Mouse (Mus musculus): ENCODE results near the gene Olfr764-ps1. TPM values are rescaled to one million over a fixed set of nuclear protein-coding genes. Genes with fewer than 3 reads are reported as not detected.
"Not testable (repeated sequence)": the region's sequence is repeated elsewhere in the genome, so short reads cannot be mapped to it uniquely, and the experiment has no call there.

Gene Olfr764-ps1
- polyA plus RNA-seq (2014; fragmentation: Nextera tagmentation; extraction: Ambion mirVana) = not detected in 2 replicates

DNA sequence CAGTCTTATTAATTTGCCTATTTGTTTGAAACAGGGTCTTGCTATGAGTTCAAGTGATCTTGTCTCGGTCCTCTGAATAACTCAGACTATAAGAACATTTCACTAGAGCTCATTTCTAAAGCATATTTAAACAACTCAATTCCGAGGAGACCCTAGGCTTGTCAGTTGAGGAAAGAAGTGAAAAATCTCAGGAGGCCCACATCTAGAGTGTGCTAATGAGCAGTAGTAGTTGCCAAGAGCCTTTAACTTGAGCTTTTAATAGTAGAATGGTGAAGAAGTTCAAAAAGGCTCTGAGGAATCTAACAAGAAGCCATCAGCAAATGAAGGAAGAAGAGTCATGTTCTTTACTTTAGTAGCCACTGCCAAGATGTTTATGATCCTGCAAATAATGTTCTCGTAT lies at the start of gene Olfr764-ps1:
Gene Olfr764-ps1 (minus strand): TSS at position 101 of the 400 bp plus-strand sequence.
- 80% methylated on average over 3 of the region's 3 CpGs for WGBS

DNA sequence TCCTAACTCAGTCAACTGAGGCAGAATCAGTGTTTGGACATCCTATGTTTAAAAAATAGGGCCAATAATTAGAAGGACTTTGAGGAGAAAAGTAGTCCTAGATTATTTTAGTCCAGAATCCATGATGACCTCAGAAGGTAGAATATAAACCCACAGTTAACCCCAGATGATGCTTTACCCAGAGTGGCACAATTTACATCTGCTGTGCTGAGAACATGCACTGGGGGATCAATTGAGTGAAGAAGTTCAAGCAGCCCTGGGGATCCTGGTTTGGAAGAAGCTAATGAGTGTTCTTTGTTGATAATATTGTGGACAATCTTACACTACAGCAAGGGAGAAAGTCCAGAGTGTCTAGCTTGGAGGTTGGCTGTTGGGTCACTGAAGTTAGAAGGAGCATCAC lies 43.1 kb upstream of the Olfr764-ps1 start, which contains the start of gene Olfr767:
Gene Olfr767 (minus strand): TSS at position 101 of the 400 bp plus-strand sequence.
- H3K4me3 ChIP-seq (ENCODE audit: low read depth, low read length); H3K9ac ChIP-seq (ENCODE audit: low read length); H3K9me3 ChIP-seq (ENCODE audit: control insufficient read depth, low read length); H3K36me3 ChIP-seq (ENCODE audit: control insufficient read depth, insufficient read depth, low read length); H3K4me1 ChIP-seq (ENCODE audit: control insufficient read depth, insufficient read depth, low read length); H3K4me2 ChIP-seq (ENCODE audit: low read depth, severe bottlenecking); H3K27ac ChIP-seq (replicated peaks; ENCODE audit: low read depth, low read length); ATAC-seq (ENCODE audit: insufficient number of reproducible peaks, low FRiP score, low TSS enrichment, low read depth); H3K27me3 ChIP-seq (ENCODE audit: control insufficient read depth, insufficient read depth, low read length); DNase-seq (ENCODE audit: low spot score): not testable (repeated sequence)

More for the DNA sequence above, at the start of gene Olfr764-ps1:
- H3K4me2 ChIP-seq (ENCODE audit: low read depth, severe bottlenecking) = no peak within 1 kb of the TSS
- no peak within 1 kb of the TSS for H3K4me3 ChIP-seq (ENCODE audit: low read depth, low read length)
- no peak within 1 kb of the TSS for H3K27ac ChIP-seq (replicated peaks; ENCODE audit: low read depth, low read length)
- H3K9ac ChIP-seq (ENCODE audit: low read length) = no peak within 1 kb of the TSS
- H3K36me3 ChIP-seq (ENCODE audit: control insufficient read depth, insufficient read depth, low read length) = no peaks in the 10 kb centered on the region
- ATAC-seq (ENCODE audit: insufficient number of reproducible peaks, low FRiP score, low TSS enrichment, low read depth) = no peak
- H3K4me1 ChIP-seq (ENCODE audit: control insufficient read depth, insufficient read depth, low read length) = no peaks in the 10 kb centered on the region
- no peaks in the 10 kb centered on the region for H3K9me3 ChIP-seq (ENCODE audit: control insufficient read depth, low read length)
- DNase-seq (ENCODE audit: low spot score) = no peak
- no peaks in the 10 kb centered on the region for H3K27me3 ChIP-seq (ENCODE audit: control insufficient read depth, insufficient read depth, low read length)

DNA sequence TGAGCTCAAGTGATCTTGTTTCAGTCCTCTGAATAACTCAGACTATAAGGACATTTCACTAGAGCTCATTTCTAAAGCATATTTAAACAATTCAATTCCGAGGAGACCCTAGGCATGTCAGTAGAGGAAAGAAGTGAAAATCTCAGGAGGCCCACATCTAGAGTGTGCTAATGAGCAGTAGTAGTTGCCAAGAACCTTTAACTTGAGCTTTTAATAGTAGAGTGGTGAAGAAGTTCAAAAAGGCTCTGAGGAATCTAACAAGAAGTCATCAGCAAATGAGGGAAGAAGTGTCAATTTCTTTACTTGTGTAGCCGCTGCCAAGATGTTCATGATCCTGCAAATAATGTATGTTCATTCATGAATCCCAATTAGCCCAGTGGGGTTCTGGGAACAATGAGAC lies 29.2 kb upstream of the Olfr764-ps1 start, which contains the start of gene Olfr766-ps1:
Gene Olfr766-ps1 (minus strand): TSS at position 101 of the 400 bp plus-strand sequence.
- no peak within 1 kb of the TSS for H3K27ac ChIP-seq (replicated peaks; ENCODE audit: low read depth, low read length)
- 87% methylated on average over 2 of the region's 2 CpGs for WGBS

DNA sequence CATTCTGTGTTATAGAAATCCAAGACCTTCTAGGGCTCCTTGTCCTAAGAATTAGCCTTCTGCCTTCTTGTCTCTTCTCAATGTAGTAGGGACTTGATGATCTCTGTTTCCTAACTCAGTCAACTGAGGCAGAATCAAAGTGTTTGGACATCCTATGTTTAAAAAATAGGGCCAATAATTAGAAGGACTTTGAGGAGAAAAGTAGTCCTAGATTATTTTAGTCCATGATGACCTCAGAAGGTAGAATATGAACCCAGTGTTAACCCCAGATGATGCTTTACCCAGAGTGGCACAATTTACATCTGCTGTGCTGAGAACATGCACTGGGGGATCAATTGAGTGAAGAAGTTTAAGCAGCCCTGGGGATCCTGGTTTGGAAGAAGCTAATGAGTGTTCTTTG lies 10.2 kb upstream of the Olfr764-ps1 start, which contains the start of gene Olfr765:
Gene Olfr765 (minus strand): TSS at position 101 of the 400 bp plus-strand sequence.
- H3K36me3 ChIP-seq (ENCODE audit: control insufficient read depth, insufficient read depth, low read length); H3K4me2 ChIP-seq (ENCODE audit: low read depth, severe bottlenecking); ATAC-seq (ENCODE audit: insufficient number of reproducible peaks, low FRiP score, low TSS enrichment, low read depth); H3K4me3 ChIP-seq (ENCODE audit: low read depth, low read length); H3K27ac ChIP-seq (replicated peaks; ENCODE audit: low read depth, low read length); H3K9me3 ChIP-seq (ENCODE audit: control insufficient read depth, low read length); H3K27me3 ChIP-seq (ENCODE audit: control insufficient read depth, insufficient read depth, low read length); DNase-seq (ENCODE audit: low spot score); H3K9ac ChIP-seq (ENCODE audit: low read length); H3K4me1 ChIP-seq (ENCODE audit: control insufficient read depth, insufficient read depth, low read length): not testable (repeated sequence)

More for the DNA sequence above, 29.2 kb upstream of the Olfr764-ps1 start, which contains the start of gene Olfr766-ps1:
- Histone ChIP-seq H3K27me3 (ENCODE audit: control insufficient read depth, insufficient read depth, low read length) (no peaks in the 10 kb centered on the region), H3K4me1 (ENCODE audit: control insufficient read depth, insufficient read depth, low read length) (no peaks in the 10 kb centered on the region), H3K9ac (ENCODE audit: low read length) (no peak within 1 kb of the TSS), H3K9me3 (ENCODE audit: control insufficient read depth, low read length) (no peaks in the 10 kb centered on the region), H3K4me2 (ENCODE audit: low read depth, severe bottlenecking) (no peak within 1 kb of the TSS), H3K4me3 (ENCODE audit: low read depth, low read length) (no peak within 1 kb of the TSS), H3K36me3 (ENCODE audit: control insufficient read depth, insufficient read depth, low read length) (no peaks in the 10 kb centered on the region)
- ATAC-seq (ENCODE audit: insufficient number of reproducible peaks, low FRiP score, low TSS enrichment, low read depth) = no peak
- no peak for DNase-seq (ENCODE audit: low spot score)

DNA sequence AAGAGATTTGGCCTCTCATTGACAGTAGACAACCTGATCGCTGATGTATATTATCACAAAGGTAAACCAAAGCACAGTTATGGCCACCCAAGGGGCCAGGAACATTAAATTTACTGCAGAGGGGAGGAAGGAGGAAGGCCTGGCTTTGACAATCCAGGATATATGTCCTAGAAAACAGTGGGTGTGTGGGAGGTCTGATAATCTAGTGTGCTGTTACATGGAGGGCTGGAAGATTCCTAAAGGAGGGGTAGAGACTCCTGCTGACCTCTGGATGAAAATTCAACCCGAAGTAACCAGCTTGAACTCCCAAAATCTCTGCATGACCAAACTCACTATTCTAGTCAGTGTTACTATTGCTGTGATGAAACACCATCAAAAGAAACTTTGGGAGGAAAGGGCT lies 11.4 kb downstream of the Olfr764-ps1 start:
- no peaks in the 10 kb centered on the region for H3K27me3 ChIP-seq (ENCODE audit: control insufficient read depth, insufficient read depth, low read length)
- DNase-seq (ENCODE audit: low spot score) (no peak), ATAC-seq (ENCODE audit: insufficient number of reproducible peaks, low FRiP score, low TSS enrichment, low read depth) (no peak)
- no peak overlapping the region for H3K9ac ChIP-seq (ENCODE audit: low read length)
- H3K4me3 ChIP-seq (ENCODE audit: low read depth, low read length) = no peak overlapping the region
- H3K27ac ChIP-seq (replicated peaks; ENCODE audit: low read depth, low read length) = no peak overlapping the region
- no peaks in the 10 kb centered on the region for H3K36me3 ChIP-seq (ENCODE audit: control insufficient read depth, insufficient read depth, low read length)
- H3K4me1 ChIP-seq (ENCODE audit: control insufficient read depth, insufficient read depth, low read length) = no peaks in the 10 kb centered on the region
- H3K9me3 ChIP-seq (ENCODE audit: control insufficient read depth, low read length) = no peaks in the 10 kb centered on the region
- 86% methylated on average over 2 of the region's 2 CpGs for WGBS
- H3K4me2 ChIP-seq (ENCODE audit: low read depth, severe bottlenecking) = no peak overlapping the region

DNA sequence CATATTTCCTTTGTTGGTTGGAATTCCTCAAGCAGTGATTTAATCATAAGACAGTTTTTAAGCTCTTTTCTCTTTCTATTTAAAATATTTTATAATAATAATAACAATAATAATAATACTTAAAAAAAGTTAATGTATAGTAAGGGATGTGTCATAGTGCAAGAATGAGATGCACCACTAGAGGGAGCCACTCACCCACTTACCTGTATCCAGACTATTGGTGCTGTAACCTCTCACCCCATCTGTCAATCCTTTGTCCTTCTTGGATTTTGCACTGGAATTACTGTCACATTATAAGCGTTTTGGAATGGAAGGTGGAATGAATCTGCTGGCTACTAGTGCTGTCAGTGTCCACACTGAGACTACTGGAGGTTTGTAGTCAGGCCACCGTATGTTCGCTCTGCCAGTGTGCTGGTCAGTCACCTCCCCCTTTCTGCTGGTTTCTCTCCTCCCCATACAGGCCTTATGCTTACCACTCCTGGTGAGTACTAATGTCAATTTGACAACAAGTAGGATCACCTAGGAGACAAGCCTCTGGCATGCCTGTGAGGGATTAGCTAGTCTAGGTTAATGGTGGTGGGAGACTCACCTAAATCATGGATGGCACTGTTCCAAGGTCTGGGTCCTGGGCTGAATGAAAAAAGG lies 13.6 kb downstream of the Olfr764-ps1 start:
- Histone ChIP-seq H3K4me3 (ENCODE audit: low read depth, low read length) (no peak overlapping the region), H3K9ac (ENCODE audit: low read length) (no peak overlapping the region), H3K4me1 (ENCODE audit: control insufficient read depth, insufficient read depth, low read length) (no peaks in the 10 kb centered on the region), H3K27me3 (ENCODE audit: control insufficient read depth, insufficient read depth, low read length) (no peaks in the 10 kb centered on the region), H3K27ac (replicated peaks; ENCODE audit: low read depth, low read length) (no peak overlapping the region), H3K4me2 (ENCODE audit: low read depth, severe bottlenecking) (no peak overlapping the region), H3K9me3 (ENCODE audit: control insufficient read depth, low read length) (no peaks in the 10 kb centered on the region), H3K36me3 (ENCODE audit: control insufficient read depth, insufficient read depth, low read length) (no peaks in the 10 kb centered on the region)
- DNase-seq (ENCODE audit: low spot score) = peak; percentile 76
- peak; percentile 52; the same call in 1 of the 2 replicates for ATAC-seq (ENCODE audit: insufficient number of reproducible peaks, low FRiP score, low TSS enrichment, low read depth)
- 64% methylated on average over 3 of the region's 3 CpGs for whole genome bisulfite sequencing

DNA sequence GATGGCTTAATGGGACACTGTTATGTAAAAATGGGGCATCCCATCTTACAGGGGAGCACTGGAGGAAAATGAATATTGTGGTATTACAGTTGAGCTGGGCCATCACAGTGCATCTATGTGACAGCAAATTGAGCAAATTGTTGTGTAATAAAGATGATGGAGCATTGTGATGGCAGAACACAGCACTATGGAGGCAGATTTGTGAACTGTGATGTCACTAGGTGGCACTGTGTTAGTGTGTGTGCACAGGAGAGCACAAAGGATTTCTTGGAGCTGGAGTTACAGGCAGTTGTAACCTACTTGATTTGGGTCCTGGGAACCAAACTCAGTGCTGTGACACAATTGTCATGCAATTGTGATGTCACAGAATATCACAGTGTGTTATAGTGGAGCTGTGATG lies 16.4 kb downstream of the Olfr764-ps1 start:
- ATAC-seq (ENCODE audit: insufficient number of reproducible peaks, low FRiP score, low TSS enrichment, low read depth) = no peak

DNA sequence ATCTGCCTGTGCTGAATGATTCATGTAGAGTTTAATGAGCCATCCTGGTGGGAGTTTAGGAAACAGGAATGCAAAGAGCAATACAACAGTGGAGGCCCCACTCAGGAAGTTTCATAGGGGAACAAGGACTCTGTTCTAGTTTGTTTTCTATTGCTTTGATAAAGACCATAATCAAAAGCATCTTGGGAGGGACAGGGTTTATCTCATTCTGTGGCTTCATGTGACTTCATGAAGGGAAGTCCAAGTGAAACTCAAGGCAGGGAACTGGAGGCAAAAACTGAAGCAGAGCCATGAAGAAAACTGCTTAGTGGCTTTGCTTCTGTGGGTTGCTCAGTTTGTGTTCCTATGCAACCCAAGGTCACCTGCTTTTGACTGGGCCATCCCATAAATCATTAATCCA lies 25.2 kb downstream of the Olfr764-ps1 start:
- no peaks in the 10 kb centered on the region for H3K27me3 ChIP-seq (ENCODE audit: control insufficient read depth, insufficient read depth, low read length)
- no peak overlapping the region for H3K9ac ChIP-seq (ENCODE audit: low read length)
- no peaks in the 10 kb centered on the region for H3K4me1 ChIP-seq (ENCODE audit: control insufficient read depth, insufficient read depth, low read length)
- no peak for DNase-seq (ENCODE audit: low spot score)
- no peak overlapping the region for H3K27ac ChIP-seq (replicated peaks; ENCODE audit: low read depth, low read length)
- H3K4me2 ChIP-seq (ENCODE audit: low read depth, severe bottlenecking) = no peak overlapping the region
- no peaks in the 10 kb centered on the region for H3K9me3 ChIP-seq (ENCODE audit: control insufficient read depth, low read length)
- no peak overlapping the region for H3K4me3 ChIP-seq (ENCODE audit: low read depth, low read length)
- no peaks in the 10 kb centered on the region for H3K36me3 ChIP-seq (ENCODE audit: control insufficient read depth, insufficient read depth, low read length)
- ATAC-seq (ENCODE audit: insufficient number of reproducible peaks, low FRiP score, low TSS enrichment, low read depth) = no peak

More for the DNA sequence above, 16.4 kb downstream of the Olfr764-ps1 start:
- H3K27me3 ChIP-seq (ENCODE audit: control insufficient read depth, insufficient read depth, low read length) = no peaks in the 10 kb centered on the region
- H3K9ac ChIP-seq (ENCODE audit: low read length) = no peak overlapping the region
- no peak overlapping the region for H3K27ac ChIP-seq (replicated peaks; ENCODE audit: low read depth, low read length)
- no peaks in the 10 kb centered on the region for H3K36me3 ChIP-seq (ENCODE audit: control insufficient read depth, insufficient read depth, low read length)
- H3K9me3 ChIP-seq (ENCODE audit: control insufficient read depth, low read length) = no peaks in the 10 kb centered on the region
- H3K4me2 ChIP-seq (ENCODE audit: low read depth, severe bottlenecking) = no peak overlapping the region
- no peak overlapping the region for H3K4me3 ChIP-seq (ENCODE audit: low read depth, low read length)
- peak; percentile 16 for DNase-seq (ENCODE audit: low spot score)
- H3K4me1 ChIP-seq (ENCODE audit: control insufficient read depth, insufficient read depth, low read length) = no peaks in the 10 kb centered on the region

All from limb, embryonic 11.5 days (tissue).